10 mouse cellular contexts compared by ENCODE assay signal in genomic region chr11:60396546-60396945, GRCm38 (mm10). TPM values are rescaled to one million over a fixed set of nuclear protein-coding genes. Genes with fewer than 3 reads are reported as not detected.
DNase-seq lines count a peak whose midpoint lies in the region; ATAC-seq and TF ChIP-seq lines count a peak whose summit lies in the region.
"Had no signal": no experiment of that assay in that cellular context is flagged by ENCODE, and none has a peak within 500 bp of the region (broad histone marks: within the 10 kb centered on the region; RNA-seq: fewer than 3 reads in every experiment).

No protein-coding gene starts in this region.

- no peaks in the 10 kb centered on the region for H3K27me3 ChIP-seq in forebrain, embryonic 15.5 days
- H3K27me3 ChIP-seq in forebrain, embryonic 12.5 days = no peaks in the 10 kb centered on the region
- H3K27me3 ChIP-seq: limb, embryonic 12.5 days had no signal

- no peak for TF ChIP-seq CTCF in layer of hippocampus, adult 2 months (conservative IDR thresholded peaks at IDR 0.05)

- no peak overlapping the region for H3K27ac ChIP-seq in forebrain, embryonic 15.5 days (replicated peaks)
- H3K27ac ChIP-seq in forebrain, embryonic 12.5 days = no peak overlapping the region
- H3K27ac ChIP-seq in layer of hippocampus, adult 2 months = peak overlapping the region; percentile 32; the same call in 1 of the 2 replicates
- H3K27ac ChIP-seq: limb, embryonic 12.5 days had no signal

- H3K4me3 ChIP-seq in forebrain, embryonic 15.5 days = no peak overlapping the region
- no peak overlapping the region for H3K4me3 ChIP-seq in forebrain, embryonic 12.5 days (replicated peaks)
- H3K4me3 ChIP-seq in layer of hippocampus, adult 2 months = no peak overlapping the region
- H3K4me3 ChIP-seq: limb, embryonic 12.5 days; myocyte had no signal

- peaks cover 15% of the 10 kb centered on the region for H3K36me3 ChIP-seq in forebrain, embryonic 15.5 days
- peaks cover 15% of the 10 kb centered on the region for H3K36me3 ChIP-seq in forebrain, embryonic 12.5 days (replicated peaks)

- WGBS in forebrain, embryonic 15.5 days = 45% methylated on average over 6 of the region's 6 CpGs
- 72% methylated on average over 6 of the region's 6 CpGs for WGBS in forebrain, embryonic 12.5 days

- no peak overlapping the region for H3K9ac ChIP-seq in forebrain, embryonic 15.5 days (replicated peaks)
- no peak overlapping the region for H3K9ac ChIP-seq in forebrain, embryonic 12.5 days
- H3K9ac ChIP-seq: limb, embryonic 12.5 days had no signal

- no peaks in the 10 kb centered on the region for H3K9me3 ChIP-seq in forebrain, embryonic 15.5 days
- H3K9me3 ChIP-seq in forebrain, embryonic 12.5 days = no peaks in the 10 kb centered on the region
- H3K9me3 ChIP-seq: limb, embryonic 12.5 days had no signal

- peak; percentile 70; the same call in 1 of the 2 replicates for ATAC-seq in forebrain, embryonic 15.5 days (replicated peaks)
- no peak; the same call in 1 of the 2 replicates for ATAC-seq in forebrain, embryonic 12.5 days (ENCODE audit: low FRiP score)
- no peak for ATAC-seq in granulocyte monocyte progenitor cell, adult 5-6 weeks (replicated peaks; ENCODE audit: poor library complexity, severe bottlenecking)

- no peak for DNase-seq in layer of hippocampus, adult 2 months (ENCODE audit: low spot score in 2 of 2)
- DNase-seq in layer of hippocampus, adult 9-10 months (ENCODE audit: low spot score) = no peak
- DNase-seq in testis, postnatal 10 days (ENCODE audit: low spot score) = peak; percentile 68
- no peak for DNase-seq in testis, postnatal 14 days (ENCODE audit: low spot score)
- DNase-seq in thymus, postnatal 14 days = no peak

- peaks cover 10% of the 10 kb centered on the region; the same call in 1 of the 2 replicates for H3K4me1 ChIP-seq in forebrain, embryonic 15.5 days
- H3K4me1 ChIP-seq in forebrain, embryonic 12.5 days = peaks cover 7% of the 10 kb centered on the region; the same call in 1 of the 2 replicates

- H3K4me2 ChIP-seq in forebrain, embryonic 15.5 days (replicated peaks) = no peak overlapping the region
- no peak overlapping the region for H3K4me2 ChIP-seq in forebrain, embryonic 12.5 days
- H3K4me2 ChIP-seq: limb, embryonic 12.5 days had no signal

RNA-seq across cellular contexts. Expression of gene Gid4, which starts 20.4 kb away (rescaled TPM):
- 27.0 and 27.8 TPM in 2 replicates for polyA plus RNA-seq in forebrain, embryonic 15.5 days (2015; fragmentation: Nextera tagmentation; extraction: Ambion mirVana)
- 32.8 and 34.3 TPM in 2 replicates for polyA plus RNA-seq in forebrain, embryonic 12.5 days (2016; fragmentation: Nextera tagmentation; extraction: Ambion mirVana)
- total RNA-seq in layer of hippocampus, adult 2 months (2021) = 10 to 100 TPM; 48.8 to 51.1 TPM
- 22.3 and 25.4 TPM in 2 replicates for total RNA-seq in granulocyte monocyte progenitor cell, adult 5-6 weeks (2014; fragmentation: Nextera tagmentation)
- 28.5 and 29.5 TPM in 2 replicates for total RNA-seq in granulocyte monocyte progenitor cell, adult 5-6 weeks (2017)

RNA-seq across cellular contexts. Expression of gene Atpaf2, which starts 21.7 kb away (rescaled TPM):
- 49.8 and 49.9 TPM in 2 replicates for polyA plus RNA-seq in forebrain, embryonic 15.5 days (2015; fragmentation: Nextera tagmentation; extraction: Ambion mirVana)
- polyA plus RNA-seq in forebrain, embryonic 12.5 days (2016; fragmentation: Nextera tagmentation; extraction: Ambion mirVana) = 39.7 and 41.7 TPM in 2 replicates
- total RNA-seq in layer of hippocampus, adult 2 months (2021) = 10 to 100 TPM; 27.3 to 32.7 TPM
- 26.8 and 31.7 TPM in 2 replicates for total RNA-seq in granulocyte monocyte progenitor cell, adult 5-6 weeks (2014; fragmentation: Nextera tagmentation)
- 49.5 and 52.1 TPM in 2 replicates for total RNA-seq in granulocyte monocyte progenitor cell, adult 5-6 weeks (2017)

RNA-seq across cellular contexts. Expression of gene Drc3, which starts 43.4 kb away (rescaled TPM):
- polyA plus RNA-seq in forebrain, embryonic 15.5 days (2015; fragmentation: Nextera tagmentation; extraction: Ambion mirVana) = 5.7 and 7.3 TPM in 2 replicates
- 3.0 and 3.2 TPM in 2 replicates for polyA plus RNA-seq in forebrain, embryonic 12.5 days (2016; fragmentation: Nextera tagmentation; extraction: Ambion mirVana)
- total RNA-seq in layer of hippocampus, adult 2 months (2021) = 1 to 10 TPM; 6.4 to 8.0 TPM
- total RNA-seq in granulocyte monocyte progenitor cell, adult 5-6 weeks (2014; fragmentation: Nextera tagmentation) = 1.8 TPM in 1 of 2 replicates, not detected in the other
- 0.52 and 1.2 TPM in 2 replicates for total RNA-seq in granulocyte monocyte progenitor cell, adult 5-6 weeks (2017)

RNA-seq across cellular contexts. Expression of gene Tom1l2, which starts 43.8 kb away (rescaled TPM):
- 47.9 and 48.7 TPM in 2 replicates for polyA plus RNA-seq in forebrain, embryonic 15.5 days (2015; fragmentation: Nextera tagmentation; extraction: Ambion mirVana)
- polyA plus RNA-seq in forebrain, embryonic 12.5 days (2016; fragmentation: Nextera tagmentation; extraction: Ambion mirVana) = 31.3 and 32.6 TPM in 2 replicates
- 100 to 1,000 TPM; 180 to 189 TPM for total RNA-seq in layer of hippocampus, adult 2 months (2021)
- 14.1 and 16.8 TPM in 2 replicates for total RNA-seq in granulocyte monocyte progenitor cell, adult 5-6 weeks (2014; fragmentation: Nextera tagmentation)
- total RNA-seq in granulocyte monocyte progenitor cell, adult 5-6 weeks (2017) = 3.3 and 5.0 TPM in 2 replicates

RNA-seq across cellular contexts. Expression of gene Drg2, which starts 57.8 kb away (rescaled TPM):
- 100 and 106 TPM in 2 replicates for polyA plus RNA-seq in forebrain, embryonic 15.5 days (2015; fragmentation: Nextera tagmentation; extraction: Ambion mirVana)
- polyA plus RNA-seq in forebrain, embryonic 12.5 days (2016; fragmentation: Nextera tagmentation; extraction: Ambion mirVana) = 99.7 and 101 TPM in 2 replicates
- total RNA-seq in layer of hippocampus, adult 2 months (2021) = 10 to 100 TPM; 77.1 to 79.4 TPM
- 49.1 and 60.9 TPM in 2 replicates for total RNA-seq in granulocyte monocyte progenitor cell, adult 5-6 weeks (2014; fragmentation: Nextera tagmentation)
- total RNA-seq in granulocyte monocyte progenitor cell, adult 5-6 weeks (2017) = 73.4 and 76.4 TPM in 2 replicates
